Mouse (Mus musculus): ENCODE data around the gene Erich4. TPM values are rescaled to one million over a fixed set of nuclear protein-coding genes. Genes with fewer than 3 reads are reported as not detected.

Gene Erich4
- polyA plus RNA-seq, 1 experiment = not detected

- Histone ChIP-seq H3K4me1 (ENCODE audit: control insufficient read depth) (peaks cover 17% of the 10 kb centered on the region), H3K4me3 (replicated peaks) (no peak overlapping the region), H3K27me3 (ENCODE audit: control insufficient read depth) (no peaks in the 10 kb centered on the region), H3K9me3 (ENCODE audit: control insufficient read depth, low read length) (no peaks in the 10 kb centered on the region), H3K36me3 (ENCODE audit: control insufficient read depth) (peaks cover 9% of the 10 kb centered on the region)
- TF ChIP-seq GATA1 (IDR thresholded peaks at IDR 0.05; ENCODE audit: low read length) = no peak
- TF ChIP-seq TAL1 (IDR thresholded peaks at IDR 0.05; ENCODE audit: low read length) = no peak
Observed at GRCm38 (mm10) chr7:25617376-25618160, 1.9 kb upstream of the Erich4 start.

- TF ChIP-seq TAL1 (IDR thresholded peaks at IDR 0.05; ENCODE audit: low read length) = no peak
- no peak for TF ChIP-seq GATA1 (IDR thresholded peaks at IDR 0.05; ENCODE audit: low read length)
- Histone ChIP-seq H3K27me3 (ENCODE audit: control insufficient read depth) (no peaks in the 10 kb centered on the region), H3K36me3 (ENCODE audit: control insufficient read depth) (no peaks in the 10 kb centered on the region), H3K4me1 (ENCODE audit: control insufficient read depth) (peaks cover 15% of the 10 kb centered on the region), H3K4me3 (replicated peaks) (no peak overlapping the region), H3K9me3 (ENCODE audit: control insufficient read depth, low read length) (no peaks in the 10 kb centered on the region)
Observed at GRCm38 (mm10) chr7:25614831-25615705, 624 bp downstream of the Erich4 start.

GRCm38 (mm10) chr7:25614086-25614485 is 1.6 kb downstream of the Erich4 start:
- H3K9me3 ChIP-seq (ENCODE audit: control insufficient read depth, low read length) = no peaks in the 10 kb centered on the region
- TF ChIP-seq GATA1 (IDR thresholded peaks at IDR 0.05; ENCODE audit: low read length) (no peak), TAL1 (IDR thresholded peaks at IDR 0.05; ENCODE audit: low read length) (no peak)
- peaks cover 5% of the 10 kb centered on the region for H3K4me1 ChIP-seq (ENCODE audit: control insufficient read depth)
- H3K36me3 ChIP-seq (ENCODE audit: control insufficient read depth) = no peaks in the 10 kb centered on the region
- H3K4me3 ChIP-seq (replicated peaks) = no peak overlapping the region
- H3K27me3 ChIP-seq (ENCODE audit: control insufficient read depth) = no peaks in the 10 kb centered on the region

GRCm38 (mm10) chr7:25611501-25611900 is 4.2 kb downstream of the Erich4 start:
- no peak overlapping the region for H3K4me3 ChIP-seq (replicated peaks)
- TF ChIP-seq GATA1 (IDR thresholded peaks at IDR 0.05; ENCODE audit: low read length) = no peak
- TF ChIP-seq TAL1 (IDR thresholded peaks at IDR 0.05; ENCODE audit: low read length) = no peak
- H3K4me1 ChIP-seq (ENCODE audit: control insufficient read depth) = no peaks in the 10 kb centered on the region; the same call in 1 of the 2 replicates
- H3K27me3 ChIP-seq (ENCODE audit: control insufficient read depth) = no peaks in the 10 kb centered on the region
- no peaks in the 10 kb centered on the region for H3K9me3 ChIP-seq (ENCODE audit: control insufficient read depth, low read length)
- H3K36me3 ChIP-seq (ENCODE audit: control insufficient read depth) = no peaks in the 10 kb centered on the region

- H3K4me3 ChIP-seq (replicated peaks) = no peak overlapping the region
- no peaks in the 10 kb centered on the region for H3K4me1 ChIP-seq (ENCODE audit: control insufficient read depth)
- TF ChIP-seq TAL1 (IDR thresholded peaks at IDR 0.05; ENCODE audit: low read length) (no peak), GATA1 (IDR thresholded peaks at IDR 0.05; ENCODE audit: low read length) (no peak)
- no peaks in the 10 kb centered on the region for H3K36me3 ChIP-seq (ENCODE audit: control insufficient read depth)
- no peaks in the 10 kb centered on the region for H3K9me3 ChIP-seq (ENCODE audit: control insufficient read depth, low read length)
- no peaks in the 10 kb centered on the region for H3K27me3 ChIP-seq (ENCODE audit: control insufficient read depth)
Observed at GRCm38 (mm10) chr7:25610056-25610455, 5.6 kb downstream of the Erich4 start.

- no peak for TF ChIP-seq TAL1 (IDR thresholded peaks at IDR 0.05; ENCODE audit: low read length)
- Histone ChIP-seq H3K36me3 (ENCODE audit: control insufficient read depth) (no peaks in the 10 kb centered on the region), H3K9me3 (ENCODE audit: control insufficient read depth, low read length) (no peaks in the 10 kb centered on the region), H3K27me3 (ENCODE audit: control insufficient read depth) (no peaks in the 10 kb centered on the region), H3K4me1 (ENCODE audit: control insufficient read depth) (no peaks in the 10 kb centered on the region), H3K4me3 (replicated peaks) (no peak overlapping the region)
Observed at GRCm38 (mm10) chr7:25607196-25607595, 8.5 kb downstream of the Erich4 start.

GRCm38 (mm10) chr7:25606625-25607063 is 9.0 kb downstream of the Erich4 start:
- Histone ChIP-seq H3K4me3 (replicated peaks) (no peak overlapping the region), H3K9me3 (ENCODE audit: control insufficient read depth, low read length) (no peaks in the 10 kb centered on the region), H3K27me3 (ENCODE audit: control insufficient read depth) (no peaks in the 10 kb centered on the region), H3K36me3 (ENCODE audit: control insufficient read depth) (no peaks in the 10 kb centered on the region), H3K4me1 (ENCODE audit: control insufficient read depth) (no peaks in the 10 kb centered on the region)
- TF ChIP-seq TAL1 (IDR thresholded peaks at IDR 0.05; ENCODE audit: low read length) = no peak

GRCm38 (mm10) chr7:25601346-25601745 is 14.3 kb downstream of the Erich4 start:
- H3K4me1 ChIP-seq (ENCODE audit: control insufficient read depth) = no peaks in the 10 kb centered on the region
- TF ChIP-seq GATA1 (IDR thresholded peaks at IDR 0.05; ENCODE audit: low read length) = no peak

GRCm38 (mm10) chr7:25600666-25601065 is 15.0 kb downstream of the Erich4 start:
- no peak overlapping the region for H3K4me3 ChIP-seq (replicated peaks)
- H3K4me1 ChIP-seq (ENCODE audit: control insufficient read depth) = no peaks in the 10 kb centered on the region
- no peaks in the 10 kb centered on the region for H3K36me3 ChIP-seq (ENCODE audit: control insufficient read depth)
- TF ChIP-seq TAL1 (IDR thresholded peaks at IDR 0.05; ENCODE audit: low read length) (no peak), GATA1 (IDR thresholded peaks at IDR 0.05; ENCODE audit: low read length) (no peak)
- H3K27me3 ChIP-seq (ENCODE audit: control insufficient read depth) = no peaks in the 10 kb centered on the region
- H3K9me3 ChIP-seq (ENCODE audit: control insufficient read depth, low read length) = no peaks in the 10 kb centered on the region

More at GRCm38 (mm10) chr7:25601346-25601745, 14.3 kb downstream of the Erich4 start:
- no peaks in the 10 kb centered on the region for H3K27me3 ChIP-seq (ENCODE audit: control insufficient read depth)
- no peak overlapping the region for H3K4me3 ChIP-seq (replicated peaks)
- H3K36me3 ChIP-seq (ENCODE audit: control insufficient read depth) = no peaks in the 10 kb centered on the region
- no peaks in the 10 kb centered on the region for H3K9me3 ChIP-seq (ENCODE audit: control insufficient read depth, low read length)
